Mouse (Mus musculus) testis, adult 2 months (tissue): Measurements from ENCODE around the gene Nos1.

Experiments
- CTCF ChIP-seq: fragments of 200-500 bp; IDR thresholded peaks from 2 replicates; pipeline ENCODE4 v1.5.1; 2012; ENCODE audit warnings: low read depth, mild to moderate bottlenecking, inconsistent platforms, low read length, moderate library complexity; ENCODE audit not compliant: control insufficient read depth, insufficient read depth, insufficient replicate concordance
- POLR2A ChIP-seq: fragments of 200-500 bp; IDR thresholded peaks from 2 replicates; pipeline ENCODE4 v1.6.1; 2012; ENCODE audit warnings: low read depth, mild to moderate bottlenecking, inconsistent platforms, low read length, moderate library complexity; ENCODE audit not compliant: control insufficient read depth

- TF ChIP-seq CTCF, result no peak
- no peak for TF ChIP-seq POLR2A
Measured at GRCm38 (mm10) chr5:117791875-117792274, 11.0 kb downstream of the Nos1 start.
